Mouse (Mus musculus): ENCODE measurements around the gene T2. TPM values are rescaled to one million over a fixed set of nuclear protein-coding genes. Genes with fewer than 3 reads are reported as not detected.
A peak's percentile ranks its signal among the peaks of the same experiment; 100 is the strongest.

Gene T2
- polyA plus RNA-seq, 1 experiment from 2014 or later = 2.3 TPM

DNA sequence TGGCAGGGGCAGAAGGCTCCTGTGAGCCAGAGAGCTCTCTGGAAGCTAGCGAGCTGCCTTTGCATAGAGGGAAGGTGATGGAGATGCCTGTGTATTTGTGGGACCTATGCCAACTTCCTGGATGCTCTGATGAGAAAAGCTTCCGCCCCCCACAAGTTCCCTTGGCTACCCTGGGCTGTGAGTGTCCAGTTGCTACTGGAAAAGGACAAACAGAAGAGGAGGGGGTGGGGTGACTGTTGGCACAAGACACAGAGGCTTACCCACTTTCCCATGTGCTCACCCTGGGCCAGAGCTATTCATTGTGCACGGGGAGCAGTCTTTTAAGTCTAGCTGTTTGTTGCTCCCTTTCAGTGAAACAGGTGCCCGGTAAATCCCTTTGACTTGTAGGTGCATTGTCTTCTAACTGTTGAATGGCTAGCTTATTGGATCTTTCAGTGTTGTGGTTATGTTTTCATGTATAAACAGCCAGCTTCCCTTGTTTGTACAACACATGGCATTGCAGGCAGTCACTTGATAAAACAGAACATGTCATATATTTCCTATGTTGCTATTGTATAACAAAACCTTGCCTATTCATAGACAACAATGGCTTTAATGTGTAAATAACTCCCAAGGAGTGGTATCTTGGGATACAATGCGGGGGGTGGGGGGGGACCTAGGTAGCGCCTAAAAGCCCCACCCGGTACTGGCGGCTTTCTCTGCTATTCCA, 16.0 kb upstream of the T2 start:
- Histone ChIP-seq H3K27me3 (ENCODE audit: control insufficient read depth, insufficient read depth, low read length) (peaks cover 47% of the 10 kb centered on the region), H3K9ac (ENCODE audit: low read length) (0 out of 2 replicates have a peak overlapping the region, but pooled peaks have one; percentile 18), H3K27ac (ENCODE audit: low read length) (no peak overlapping the region), H3K4me2 (ENCODE audit: low read depth, low read length) (peak overlapping the region; percentile 74), H3K4me3 (ENCODE audit: low read length) (peak overlapping the region; percentile 59), H3K36me3 (ENCODE audit: control insufficient read depth, insufficient read depth) (no peaks in the 10 kb centered on the region), H3K9me3 (replicated peaks; ENCODE audit: control insufficient read depth, low read length) (no peaks in the 10 kb centered on the region), H3K4me1 (ENCODE audit: control insufficient read depth, insufficient read depth, low read length) (peaks cover 15% of the 10 kb centered on the region)
- 24% methylated on average over 8 of the region's 8 CpGs for WGBS
- ATAC-seq (replicated peaks; ENCODE audit: extremely low read depth, insufficient read depth, low FRiP score) = no peak

DNA sequence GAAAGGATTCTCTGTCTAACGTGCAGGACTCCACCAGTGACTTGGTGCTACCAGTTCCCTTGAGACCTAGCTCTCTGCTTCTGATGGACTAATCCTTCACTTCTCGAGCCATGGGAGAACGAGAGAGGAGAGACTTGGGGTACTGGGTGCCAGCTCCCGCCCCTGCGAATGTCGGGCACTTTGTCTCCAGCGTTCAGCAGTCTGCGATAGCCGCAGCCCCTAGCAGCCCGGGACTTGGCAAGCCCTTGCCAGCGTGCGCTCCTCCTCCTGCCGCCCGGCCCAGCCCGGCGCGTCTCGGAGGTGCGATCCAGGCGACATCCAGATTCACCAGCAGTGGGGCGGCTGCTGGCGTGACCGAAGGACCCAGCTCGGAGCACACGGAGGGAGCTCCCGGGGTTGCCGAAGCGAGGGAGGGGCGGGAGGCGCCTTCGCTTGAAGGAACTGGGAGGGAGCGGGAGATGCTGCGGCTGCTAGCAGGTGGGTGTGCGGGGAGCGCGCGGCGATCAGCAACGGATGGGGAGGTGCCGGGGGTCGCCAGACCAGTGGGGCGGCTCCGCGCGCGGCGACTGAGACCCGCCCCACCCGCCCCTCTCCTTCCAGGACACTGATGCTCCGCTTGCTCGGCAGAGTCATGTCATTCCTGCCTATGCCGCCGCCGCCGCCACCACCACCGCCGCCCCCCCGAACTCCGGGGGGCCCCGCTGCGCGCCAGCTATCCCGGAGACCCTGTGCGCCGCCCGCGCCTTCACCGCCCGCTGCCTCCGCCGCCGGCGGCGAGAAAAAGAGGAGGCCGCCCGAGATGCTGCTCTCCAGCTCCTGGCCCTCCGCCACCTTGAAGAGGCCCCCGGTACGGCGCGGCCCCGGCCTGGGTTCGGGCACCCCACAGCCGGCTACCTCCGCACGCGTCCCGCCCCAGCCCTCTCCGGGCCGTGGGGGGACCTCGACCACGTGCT, 15.1 kb upstream of the T2 start:
- Histone ChIP-seq H3K4me2 (ENCODE audit: low read depth, low read length) (peak overlapping the region; percentile 74), H3K4me3 (ENCODE audit: low read length) (peak overlapping the region; percentile 59), H3K27me3 (ENCODE audit: control insufficient read depth, insufficient read depth, low read length) (peaks cover 47% of the 10 kb centered on the region), H3K9ac (ENCODE audit: low read length) (peak overlapping the region; percentile 18), H3K27ac (ENCODE audit: low read length) (no peak overlapping the region), H3K4me1 (ENCODE audit: control insufficient read depth, insufficient read depth, low read length) (peaks cover 15% of the 10 kb centered on the region), H3K9me3 (replicated peaks; ENCODE audit: control insufficient read depth, low read length) (no peaks in the 10 kb centered on the region), H3K36me3 (ENCODE audit: control insufficient read depth, insufficient read depth) (no peaks in the 10 kb centered on the region)
- ATAC-seq (replicated peaks; ENCODE audit: extremely low read depth, insufficient read depth, low FRiP score) = no peak; the same call in 1 of the 2 replicates
- under 1% methylated on average over 71 of the region's 92 CpGs for WGBS

DNA sequence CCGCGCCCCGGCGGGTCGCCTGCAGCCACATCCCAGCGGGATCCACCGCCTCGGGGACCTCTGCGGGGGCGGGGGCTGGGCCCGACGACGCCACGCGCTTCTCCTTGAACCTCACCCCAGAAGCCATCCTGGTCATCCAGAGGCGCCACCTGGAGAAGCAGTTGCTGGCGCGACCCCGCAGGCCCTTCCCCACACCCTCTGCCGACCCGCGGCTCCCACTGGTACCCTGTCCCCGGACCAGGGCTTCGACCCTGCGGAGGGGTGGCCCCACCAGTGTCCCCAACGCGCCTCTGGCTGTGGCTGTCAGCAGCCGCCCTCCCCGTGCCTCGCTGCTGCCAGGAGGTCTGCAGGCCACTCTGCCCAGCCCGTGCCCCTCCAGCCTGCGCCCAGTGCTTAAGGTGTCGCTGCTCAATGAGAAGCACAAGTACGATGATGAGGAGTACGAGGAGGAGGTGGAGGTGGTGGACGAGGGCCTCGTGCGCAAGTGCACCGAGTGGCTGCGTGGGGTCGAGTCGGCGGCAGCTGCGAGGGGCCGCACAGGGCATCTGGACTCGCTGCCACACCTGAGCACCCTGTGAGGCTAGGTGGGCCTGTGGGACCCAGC, 14.3 kb upstream of the T2 start:
- H3K36me3 ChIP-seq (ENCODE audit: control insufficient read depth, insufficient read depth) = no peaks in the 10 kb centered on the region
- ATAC-seq (replicated peaks; ENCODE audit: extremely low read depth, insufficient read depth, low FRiP score) = no peak
- H3K9ac ChIP-seq (ENCODE audit: low read length) = peak overlapping the region; percentile 18
- H3K4me3 ChIP-seq (ENCODE audit: low read length) = peak overlapping the region; percentile 59
- WGBS = 11% methylated on average over 46 of the region's 46 CpGs
- peaks cover 15% of the 10 kb centered on the region for H3K4me1 ChIP-seq (ENCODE audit: control insufficient read depth, insufficient read depth, low read length)
- peaks cover 47% of the 10 kb centered on the region for H3K27me3 ChIP-seq (ENCODE audit: control insufficient read depth, insufficient read depth, low read length)
- no peaks in the 10 kb centered on the region for H3K9me3 ChIP-seq (replicated peaks; ENCODE audit: control insufficient read depth, low read length)
- no peak overlapping the region for H3K27ac ChIP-seq (ENCODE audit: low read length)
- peak overlapping the region; percentile 74 for H3K4me2 ChIP-seq (ENCODE audit: low read depth, low read length)

DNA sequence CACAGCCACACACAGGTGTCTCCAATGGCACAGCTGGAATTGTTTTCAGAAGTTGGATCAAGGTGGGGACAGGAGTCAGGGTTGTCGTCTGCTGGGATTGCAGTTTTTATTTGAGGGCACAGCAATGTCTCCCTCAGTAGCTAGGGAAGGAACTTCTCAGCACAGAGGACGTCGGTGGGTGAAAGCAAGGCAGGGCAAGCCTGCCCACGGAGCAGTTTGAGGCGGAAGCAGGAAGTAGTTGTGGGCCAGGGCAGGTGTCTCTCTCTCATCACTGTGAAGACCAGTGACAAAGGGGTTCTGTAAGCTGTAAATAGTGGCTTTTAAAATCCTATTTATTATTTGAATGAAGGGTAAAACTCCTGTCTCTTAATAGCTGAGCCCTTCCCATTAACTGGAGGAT, 13.1 kb upstream of the T2 start:
- no peaks in the 10 kb centered on the region for H3K9me3 ChIP-seq (replicated peaks; ENCODE audit: control insufficient read depth, low read length)
- no peak overlapping the region for H3K4me3 ChIP-seq (ENCODE audit: low read length)
- peaks cover 47% of the 10 kb centered on the region for H3K27me3 ChIP-seq (ENCODE audit: control insufficient read depth, insufficient read depth, low read length)
- H3K9ac ChIP-seq (ENCODE audit: low read length) = no peak overlapping the region
- no peak for ATAC-seq (replicated peaks; ENCODE audit: extremely low read depth, insufficient read depth, low FRiP score)
- no peak overlapping the region for H3K4me2 ChIP-seq (ENCODE audit: low read depth, low read length)
- 44% methylated on average over 5 of the region's 5 CpGs for WGBS
- peaks cover 15% of the 10 kb centered on the region for H3K4me1 ChIP-seq (ENCODE audit: control insufficient read depth, insufficient read depth, low read length)
- H3K27ac ChIP-seq (ENCODE audit: low read length) = no peak overlapping the region
- H3K36me3 ChIP-seq (ENCODE audit: control insufficient read depth, insufficient read depth) = no peaks in the 10 kb centered on the region

DNA sequence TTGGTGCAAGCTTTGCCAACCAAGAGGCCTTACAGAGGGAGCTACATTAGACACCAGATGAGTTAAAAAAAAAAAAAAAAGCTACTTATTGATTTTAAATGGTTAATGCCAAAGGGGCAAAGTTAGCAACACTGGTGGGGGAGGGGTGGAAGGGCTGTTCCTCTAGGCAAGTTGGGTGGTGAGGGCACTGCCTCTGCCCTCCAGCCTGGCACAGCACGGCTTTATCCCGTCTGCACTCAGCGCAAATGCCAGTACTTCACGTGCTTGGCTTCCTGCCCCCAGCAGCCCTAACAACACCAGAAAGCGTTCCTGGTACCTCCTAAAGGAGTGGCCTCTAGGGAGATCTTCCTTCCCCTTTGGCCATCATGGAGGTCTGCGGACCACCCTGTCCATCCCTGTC, 12.4 kb upstream of the T2 start:
- WGBS = 80% methylated on average over 6 of the region's 6 CpGs
- Histone ChIP-seq H3K9me3 (replicated peaks; ENCODE audit: control insufficient read depth, low read length) (no peaks in the 10 kb centered on the region), H3K27ac (ENCODE audit: low read length) (no peak overlapping the region), H3K4me2 (ENCODE audit: low read depth, low read length) (no peak overlapping the region), H3K27me3 (ENCODE audit: control insufficient read depth, insufficient read depth, low read length) (peaks cover 46% of the 10 kb centered on the region), H3K36me3 (ENCODE audit: control insufficient read depth, insufficient read depth) (no peaks in the 10 kb centered on the region), H3K4me1 (ENCODE audit: control insufficient read depth, insufficient read depth, low read length) (peaks cover 15% of the 10 kb centered on the region), H3K9ac (ENCODE audit: low read length) (no peak overlapping the region), H3K4me3 (ENCODE audit: low read length) (no peak overlapping the region)
- ATAC-seq (replicated peaks; ENCODE audit: extremely low read depth, insufficient read depth, low FRiP score) = no peak

DNA sequence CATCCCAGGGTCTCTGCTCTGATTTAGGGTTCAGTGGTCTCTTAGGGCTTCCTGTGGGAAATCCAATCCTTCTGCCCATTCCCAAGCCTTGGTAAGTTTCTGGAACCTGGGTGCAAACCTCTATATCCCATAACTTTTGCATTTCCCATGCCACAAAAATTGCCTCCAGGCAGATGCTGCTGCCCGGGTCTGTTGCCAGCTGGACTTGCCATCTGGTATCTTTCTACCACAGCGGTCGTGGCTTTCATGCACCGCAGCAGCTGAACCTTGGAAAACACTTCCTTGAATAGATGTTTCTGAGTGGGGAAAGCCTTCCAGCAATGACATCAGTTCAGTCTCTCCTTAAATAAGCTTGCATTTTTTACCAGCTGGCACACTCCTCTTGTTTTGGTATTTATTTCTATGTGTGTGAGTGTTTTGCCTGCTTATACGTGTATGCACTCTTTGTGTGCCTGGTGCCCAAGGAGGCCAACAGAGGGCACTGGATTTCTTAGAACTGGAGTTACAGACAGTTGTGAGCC, 8.0 kb upstream of the T2 start:
- Histone ChIP-seq H3K27ac (ENCODE audit: low read length) (no peak overlapping the region), H3K4me3 (ENCODE audit: low read length) (no peak overlapping the region), H3K9me3 (replicated peaks; ENCODE audit: control insufficient read depth, low read length) (no peaks in the 10 kb centered on the region), H3K4me2 (ENCODE audit: low read depth, low read length) (no peak overlapping the region), H3K9ac (ENCODE audit: low read length) (no peak overlapping the region), H3K4me1 (ENCODE audit: control insufficient read depth, insufficient read depth, low read length) (no peaks in the 10 kb centered on the region), H3K36me3 (ENCODE audit: control insufficient read depth, insufficient read depth) (no peaks in the 10 kb centered on the region), H3K27me3 (ENCODE audit: control insufficient read depth, insufficient read depth, low read length) (peaks cover 3% of the 10 kb centered on the region; the same call in 1 of the 2 replicates)
- no peak for ATAC-seq (replicated peaks; ENCODE audit: extremely low read depth, insufficient read depth, low FRiP score)
- 72% methylated on average over 5 of the region's 5 CpGs for WGBS

DNA sequence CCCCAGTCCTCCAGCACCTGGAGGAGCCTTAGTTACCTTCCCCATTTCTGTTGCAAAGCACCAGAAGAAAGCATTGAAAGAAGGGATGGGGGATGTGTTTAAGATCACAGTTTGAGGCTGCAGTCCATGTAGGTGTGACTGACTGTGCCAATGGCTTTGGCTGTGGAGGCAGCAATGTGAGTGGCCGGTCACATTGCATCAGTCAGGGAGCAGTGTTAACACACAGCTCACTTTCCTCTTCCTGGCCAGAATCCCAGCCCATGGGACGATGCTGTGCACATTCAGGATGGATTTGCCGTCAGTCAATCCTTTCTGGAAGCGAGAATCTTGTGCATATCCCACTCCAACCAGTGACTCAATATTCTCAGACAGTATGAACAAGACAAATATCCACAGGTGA, 6.9 kb upstream of the T2 start:
- Histone ChIP-seq H3K9ac (ENCODE audit: low read length) (no peak overlapping the region), H3K36me3 (ENCODE audit: control insufficient read depth, insufficient read depth) (no peaks in the 10 kb centered on the region), H3K9me3 (replicated peaks; ENCODE audit: control insufficient read depth, low read length) (no peaks in the 10 kb centered on the region), H3K4me3 (ENCODE audit: low read length) (no peak overlapping the region), H3K27me3 (ENCODE audit: control insufficient read depth, insufficient read depth, low read length) (0 out of 2 replicates have a peak, but pooled peaks cover 3% of the 10 kb centered on the region), H3K4me1 (ENCODE audit: control insufficient read depth, insufficient read depth, low read length) (no peaks in the 10 kb centered on the region), H3K27ac (ENCODE audit: low read length) (no peak overlapping the region), H3K4me2 (ENCODE audit: low read depth, low read length) (no peak overlapping the region)
- 80% methylated on average over 4 of the region's 4 CpGs for WGBS
- ATAC-seq (replicated peaks; ENCODE audit: extremely low read depth, insufficient read depth, low FRiP score) = no peak

DNA sequence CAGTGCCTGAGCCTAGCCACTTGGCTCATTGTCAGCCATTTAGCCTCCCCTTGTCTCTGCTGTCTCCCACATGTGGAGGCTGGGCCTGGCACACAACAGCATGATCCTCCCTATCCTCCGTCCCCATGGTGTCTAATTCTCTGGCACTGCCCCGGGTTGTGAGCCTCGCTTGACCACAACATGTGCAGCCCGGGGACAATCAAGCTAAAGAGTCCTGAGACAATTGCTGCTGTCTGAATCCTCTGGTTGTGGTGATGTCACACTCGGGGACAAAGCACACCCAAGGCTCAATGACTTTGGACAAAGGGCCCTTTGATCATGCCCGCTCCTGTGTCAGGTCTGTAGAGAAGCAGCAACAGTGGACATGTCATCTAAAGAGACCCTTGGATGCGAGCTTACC, 4.7 kb upstream of the T2 start:
- H3K4me3 ChIP-seq (ENCODE audit: low read length) = no peak overlapping the region
- no peak overlapping the region for H3K9ac ChIP-seq (ENCODE audit: low read length)
- H3K4me2 ChIP-seq (ENCODE audit: low read depth, low read length) = no peak overlapping the region
- no peak overlapping the region for H3K27ac ChIP-seq (ENCODE audit: low read length)
- no peaks in the 10 kb centered on the region for H3K9me3 ChIP-seq (replicated peaks; ENCODE audit: control insufficient read depth, low read length)
- H3K36me3 ChIP-seq (ENCODE audit: control insufficient read depth, insufficient read depth) = no peaks in the 10 kb centered on the region
- no peaks in the 10 kb centered on the region for H3K4me1 ChIP-seq (ENCODE audit: control insufficient read depth, insufficient read depth, low read length)
- H3K27me3 ChIP-seq (ENCODE audit: control insufficient read depth, insufficient read depth, low read length) = no peaks in the 10 kb centered on the region
- WGBS = 77% methylated on average over 7 of the region's 7 CpGs
- ATAC-seq (replicated peaks; ENCODE audit: extremely low read depth, insufficient read depth, low FRiP score) = no peak
